Mouse (Mus musculus): ENCODE data around the gene Chek1. TPM values are rescaled to one million over a fixed set of nuclear protein-coding genes. Genes with fewer than 3 reads are reported as not detected.

The Chek1 gene
- polyA plus RNA-seq, 1 experiment from 2014 or later = 26.8 TPM

- Histone ChIP-seq H3K4me2 (replicated peaks) (no peak within 1 kb of the TSS), H3K9me3 (replicated peaks) (no peaks in the 10 kb centered on the region), H3K36me3 (no peaks in the 10 kb centered on the region), H3K9ac (no peak within 1 kb of the TSS), H3K4me1 (no peaks in the 10 kb centered on the region), H3K27ac (replicated peaks) (no peak within 1 kb of the TSS), H3K4me3 (replicated peaks) (no peak within 1 kb of the TSS), H3K27me3 (no peaks in the 10 kb centered on the region)
- 67% methylated on average over 1 of the region's 1 CpGs for WGBS
- no peak for ATAC-seq (ENCODE audit: insufficient number of reproducible peaks, low FRiP score, low TSS enrichment, low read depth)
Measured at GRCm38 (mm10) chr9:36692920-36693319, 33.9 kb downstream of the Chek1 start, which contains the start of gene Acrv1. Gene Acrv1 (plus strand): TSS chr9:36693220.

GRCm38 (mm10) chr9:36687329-36687728 lies 39.5 kb downstream of the Chek1 start:
- Histone ChIP-seq H3K27me3 (no peaks in the 10 kb centered on the region), H3K27ac (replicated peaks) (no peak overlapping the region), H3K36me3 (no peaks in the 10 kb centered on the region), H3K4me1 (no peaks in the 10 kb centered on the region), H3K9me3 (replicated peaks) (no peaks in the 10 kb centered on the region), H3K4me2 (replicated peaks) (no peak overlapping the region), H3K4me3 (replicated peaks) (no peak overlapping the region), H3K9ac (no peak overlapping the region)
- no peak for ATAC-seq (ENCODE audit: insufficient number of reproducible peaks, low FRiP score, low TSS enrichment, low read depth)

- no peak overlapping the region for H3K27ac ChIP-seq (replicated peaks)
- peak; percentile 43; the same call in 1 of the 2 replicates for ATAC-seq (ENCODE audit: insufficient number of reproducible peaks, low FRiP score, low TSS enrichment, low read depth)
- H3K4me3 ChIP-seq (replicated peaks) = no peak overlapping the region
- H3K4me2 ChIP-seq (replicated peaks) = no peak overlapping the region
- no peaks in the 10 kb centered on the region for H3K4me1 ChIP-seq
- H3K36me3 ChIP-seq = no peaks in the 10 kb centered on the region
- no peaks in the 10 kb centered on the region for H3K27me3 ChIP-seq
- 60% methylated on average over 2 of the region's 2 CpGs for WGBS
- no peak overlapping the region for H3K9ac ChIP-seq
- H3K9me3 ChIP-seq (replicated peaks) = no peaks in the 10 kb centered on the region
Measured at GRCm38 (mm10) chr9:36681424-36681823, 45.4 kb downstream of the Chek1 start.

Other genes with a start within 250 kb of the Chek1 start
- gene Gm5615, start 185.1 kb downstream of the Chek1 start, polyA plus RNA-seq (2015; fragmentation: Nextera tagmentation; extraction: Ambion mirVana) = not detected in 2 replicates
- gene Gm17689, start 144.4 kb downstream of the Chek1 start, polyA plus RNA-seq (2015; fragmentation: Nextera tagmentation; extraction: Ambion mirVana) = not detected in 2 replicates
- gene A630095E13Rik, start 83.7 kb downstream of the Chek1 start, polyA plus RNA-seq (2015; fragmentation: Nextera tagmentation; extraction: Ambion mirVana) = not detected in 2 replicates
- gene Acrv1, start 33.8 kb downstream of the Chek1 start, polyA plus RNA-seq (2015; fragmentation: Nextera tagmentation; extraction: Ambion mirVana) = not detected in 2 replicates
- 266 and 270 TPM in 2 replicates for gene Stt3a, start 40.6 kb upstream of the Chek1 start, polyA plus RNA-seq (2015; fragmentation: Nextera tagmentation; extraction: Ambion mirVana)
- 101 TPM in 2 replicates for gene Ei24, start 70.3 kb upstream of the Chek1 start, polyA plus RNA-seq (2015; fragmentation: Nextera tagmentation; extraction: Ambion mirVana)
- gene Fez1, start 94.8 kb upstream of the Chek1 start, polyA plus RNA-seq (2015; fragmentation: Nextera tagmentation; extraction: Ambion mirVana) = 48.2 and 53.9 TPM in 2 replicates

All from embryonic facial prominence, embryonic 15.5 days (tissue).